Mouse (Mus musculus): ENCODE measurements around the gene Crybg3. TPM values are rescaled to one million over a fixed set of nuclear protein-coding genes. Genes with fewer than 3 reads are reported as not detected.

Gene Crybg3
- polyA plus RNA-seq, 1 experiment from 2014 or later = 1.5 TPM

Other genes starting within 250 kb of the Crybg3 start
- not detected in 2 replicates for gene Olfr209, start 237.0 kb downstream of the Crybg3 start, polyA plus RNA-seq (2014; fragmentation: Nextera tagmentation; extraction: Ambion mirVana)
- 0.05 TPM in 1 of 2 replicates, not detected in the other for gene Gabrr3, start 193.6 kb downstream of the Crybg3 start, polyA plus RNA-seq (2014; fragmentation: Nextera tagmentation; extraction: Ambion mirVana)
- 13.7 and 14.2 TPM in 2 replicates for gene Riox2, start 129.2 kb downstream of the Crybg3 start, polyA plus RNA-seq (2014; fragmentation: Nextera tagmentation; extraction: Ambion mirVana)
- 59.4 and 62.6 TPM in 2 replicates for gene Arl6, start 38.4 kb upstream of the Crybg3 start, polyA plus RNA-seq (2014; fragmentation: Nextera tagmentation; extraction: Ambion mirVana)

Data from forebrain, embryonic 14.5 days (tissue).